Mouse (Mus musculus) retina, embryonic 14.5 days (tissue): ENCODE measurements around the gene Lamc3.
A peak's percentile ranks its signal among the peaks of the same experiment; 100 is the strongest.

Experiments used
- DNase-seq: peaks from one replicate; pipeline ENCODE4 v3.0.0-alpha.2; 2015; ENCODE audit warnings: low spot score

Lamc3 gene

DNA sequence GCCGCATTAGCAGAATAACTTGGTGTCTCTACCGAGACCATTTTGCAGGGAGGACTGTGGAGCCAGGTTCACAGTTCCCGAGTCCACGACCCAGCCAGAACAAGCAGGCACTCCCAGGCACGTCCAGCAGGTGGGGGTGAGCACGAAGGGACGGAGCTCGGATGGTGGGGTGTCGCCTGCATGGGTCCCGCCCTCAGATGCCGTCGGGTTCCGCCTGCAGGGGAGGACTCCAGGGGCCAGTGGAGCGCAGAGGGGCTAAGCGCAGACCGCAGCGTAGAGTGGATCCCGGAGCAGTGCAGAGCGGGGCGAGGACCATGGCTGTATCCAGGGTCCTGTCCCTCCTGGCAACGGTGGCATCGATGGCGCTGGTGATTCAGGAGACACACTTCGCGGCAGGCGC, at the start of gene Lamc3:
Gene Lamc3, plus strand, starts transcription at position 262 of the 400 bp plus-strand sequence.
- peak; percentile 53 for DNase-seq

DNA sequence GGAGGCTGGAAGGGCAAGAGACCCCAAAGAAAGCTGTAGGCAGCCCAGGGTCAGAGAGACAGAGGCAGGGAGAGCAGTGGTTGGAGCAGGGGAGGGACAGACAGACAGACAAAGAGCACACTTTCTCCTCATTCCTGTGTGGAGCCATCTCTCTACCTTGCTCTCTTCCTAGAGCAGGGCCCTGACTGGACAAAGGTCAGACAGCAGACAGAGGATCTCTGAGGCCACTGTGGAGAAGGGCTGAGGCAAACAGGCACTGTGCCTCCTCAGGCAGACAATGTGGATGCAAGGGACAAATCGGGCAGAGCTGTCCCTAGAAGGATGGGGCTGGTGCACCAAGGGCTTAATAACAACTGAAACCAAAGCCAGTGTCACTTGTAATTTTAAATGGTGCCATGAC, 48.2 kb upstream of the Lamc3 start:
- no peak for DNase-seq

DNA sequence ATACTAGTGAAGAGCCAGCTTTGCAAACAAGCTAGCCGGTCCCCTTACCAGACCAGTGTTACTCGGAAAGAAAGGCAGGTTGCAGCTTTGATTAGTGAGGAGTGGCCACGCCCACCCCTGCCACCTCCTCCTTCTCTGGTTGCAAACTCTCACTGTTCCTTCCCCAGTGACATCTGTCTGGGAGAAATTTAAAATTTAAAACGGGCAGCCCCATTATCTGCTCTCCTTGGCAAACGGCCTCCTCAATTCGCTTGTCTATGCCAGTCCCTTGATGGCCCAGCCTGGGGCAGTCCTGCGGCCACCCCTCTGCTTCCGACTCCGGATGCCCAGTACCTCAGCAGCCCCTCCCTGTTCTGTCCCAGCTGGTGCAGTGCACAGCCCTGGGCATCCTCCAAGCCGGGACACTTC, 42.4 kb upstream of the Lamc3 start:
- no peak for DNase-seq

DNA sequence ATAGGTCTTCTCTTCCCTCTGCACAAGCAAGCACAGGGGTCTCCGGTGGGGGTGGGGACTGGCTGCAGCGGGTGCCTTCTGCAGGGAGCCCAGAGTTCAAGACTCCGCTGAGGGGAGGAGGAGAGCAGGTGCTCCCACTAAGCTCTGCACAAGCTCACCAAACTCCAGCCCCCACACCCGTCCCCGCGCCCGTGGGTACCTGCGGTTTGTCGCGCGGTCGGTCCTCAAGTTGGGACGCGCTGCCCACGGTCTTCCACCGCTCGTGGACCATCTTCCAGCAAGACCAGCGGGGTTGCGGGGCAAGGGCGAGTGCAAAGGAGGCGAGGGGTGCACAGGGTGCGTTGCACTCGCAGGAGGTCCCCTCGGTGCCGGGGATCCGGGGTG, 41.6 kb upstream of the Lamc3 start:
- DNase-seq, result no peak

DNA sequence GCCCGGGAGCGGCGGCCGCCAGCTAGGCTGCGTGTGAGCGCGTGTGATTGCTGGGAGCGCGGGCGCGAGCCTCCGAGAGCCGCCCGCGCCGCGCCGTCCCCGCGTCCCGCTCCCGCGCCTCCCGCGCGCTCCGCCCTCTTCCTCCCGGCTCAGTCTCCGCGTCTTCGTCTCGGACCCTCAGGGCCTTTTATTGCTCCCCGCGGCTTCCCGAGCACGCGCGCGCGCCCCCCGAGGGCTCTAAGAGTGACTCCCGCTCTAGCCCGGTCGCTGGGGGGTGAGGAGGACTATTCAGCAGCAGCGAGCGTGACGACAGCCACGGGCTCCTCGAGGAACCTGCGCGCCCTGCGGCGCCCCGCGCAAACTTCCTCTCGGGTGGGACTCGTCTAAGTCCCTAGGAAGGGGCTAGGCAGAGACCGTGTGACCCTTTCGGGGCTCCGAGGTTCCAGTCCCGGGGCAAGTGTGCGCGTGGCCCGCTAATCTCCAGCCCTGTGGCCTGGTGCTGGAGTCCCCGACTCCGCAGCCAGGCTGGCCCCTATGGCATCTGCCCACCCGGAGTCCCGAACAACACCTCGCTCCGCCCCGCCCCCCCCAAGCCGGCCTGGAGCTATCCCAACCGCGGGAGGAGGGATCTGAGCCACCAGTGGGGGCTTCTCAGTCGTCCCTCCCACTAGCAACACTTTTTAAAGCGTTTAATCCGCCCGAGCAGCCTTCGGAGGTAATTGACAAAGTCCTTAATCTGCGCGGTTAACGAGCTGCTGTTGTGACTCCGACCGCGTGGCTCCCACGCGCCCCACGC, 41.0 kb upstream of the Lamc3 start, which contains the start of gene Fibcd1:
Gene Fibcd1, minus strand, starts transcription at position 110 of the 796 bp plus-strand sequence.
- peak; percentile 50 for DNase-seq

DNA sequence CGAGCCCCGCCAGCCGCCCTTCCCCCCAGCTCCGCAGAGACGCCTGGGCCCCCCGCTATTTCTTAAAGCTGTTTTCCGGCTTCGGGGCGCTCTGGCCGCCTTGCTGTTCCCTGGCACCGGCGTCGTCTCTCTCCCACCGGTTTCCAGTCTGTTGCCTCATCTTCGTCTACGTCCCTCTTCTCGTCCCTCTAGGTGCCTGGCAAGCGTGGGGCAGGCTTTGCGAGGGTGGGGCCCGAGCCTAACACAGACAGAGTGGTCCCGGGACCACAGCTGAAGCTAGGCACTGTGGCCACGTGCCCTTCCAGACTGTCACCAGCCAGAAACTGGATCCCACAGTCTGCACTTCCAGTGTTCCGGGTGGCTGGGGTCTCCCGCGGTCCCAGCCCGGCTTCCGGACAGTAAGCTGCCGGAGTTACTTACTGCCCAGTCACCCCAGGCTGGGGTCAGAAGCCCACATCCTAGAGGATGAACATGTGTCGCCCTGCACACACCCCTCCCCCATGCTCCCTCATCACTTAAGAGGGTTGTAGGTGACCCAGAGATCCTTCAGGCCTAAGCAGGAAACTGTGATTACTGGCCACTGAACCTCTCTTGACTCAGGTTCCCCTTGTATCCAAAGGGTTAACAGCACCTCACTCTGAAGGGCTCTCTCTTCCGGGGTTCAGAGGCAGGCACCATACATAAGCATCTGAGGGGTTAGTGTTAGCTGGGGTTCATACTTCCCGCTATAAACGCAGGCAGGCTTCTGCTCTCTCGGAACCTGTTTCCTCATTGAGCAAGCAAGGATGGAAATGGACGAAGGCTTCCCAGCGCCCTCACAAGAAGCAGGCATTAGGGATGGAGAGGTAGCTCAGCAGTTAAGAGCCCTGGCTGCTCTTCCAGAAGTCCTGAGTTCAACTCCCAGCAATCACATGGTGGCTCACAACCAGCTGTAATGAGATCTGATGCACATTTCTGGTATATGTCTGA, 40.1 kb upstream of the Lamc3 start:
- no peak for DNase-seq

DNA sequence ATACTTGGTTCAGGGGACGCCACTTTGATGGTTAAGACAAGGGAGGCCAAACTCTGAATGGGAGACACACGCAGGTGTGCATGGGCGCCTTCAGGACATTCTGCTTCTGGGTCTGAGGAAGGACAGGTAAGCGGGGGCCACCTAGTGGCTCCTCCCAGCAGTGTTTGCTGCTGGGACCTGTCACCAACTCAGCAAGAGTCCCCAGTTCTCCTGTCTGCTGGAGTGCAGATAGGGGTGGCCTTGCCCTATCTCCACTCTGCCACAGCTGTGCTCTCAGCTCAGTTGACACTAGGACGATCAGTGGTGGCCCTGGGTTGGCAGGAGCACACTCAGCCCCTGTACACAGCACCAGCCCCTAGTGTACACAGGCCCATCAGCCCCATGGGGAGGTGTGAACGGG, 39.2 kb upstream of the Lamc3 start:
- no peak for DNase-seq

DNA sequence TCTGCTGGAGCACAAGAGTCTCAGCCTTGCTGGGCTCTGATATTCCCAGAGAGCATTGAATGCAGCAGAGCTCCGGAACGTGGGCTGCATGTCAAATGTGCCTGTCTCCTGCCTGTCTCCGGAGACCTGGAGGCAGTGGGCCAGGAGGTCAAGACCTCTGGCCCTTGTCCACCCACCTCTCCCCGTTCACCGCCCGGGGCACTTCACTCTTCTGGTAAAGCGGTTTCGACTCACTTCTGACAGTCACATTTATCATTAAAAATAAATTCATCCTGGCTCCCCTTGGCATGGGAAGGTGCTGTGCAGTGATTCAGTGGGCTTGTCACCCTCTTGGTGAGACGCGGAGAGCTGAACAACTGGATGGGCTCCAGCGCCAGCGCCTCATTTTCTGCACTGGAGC, 37.0 kb upstream of the Lamc3 start:
- no peak for DNase-seq

DNA sequence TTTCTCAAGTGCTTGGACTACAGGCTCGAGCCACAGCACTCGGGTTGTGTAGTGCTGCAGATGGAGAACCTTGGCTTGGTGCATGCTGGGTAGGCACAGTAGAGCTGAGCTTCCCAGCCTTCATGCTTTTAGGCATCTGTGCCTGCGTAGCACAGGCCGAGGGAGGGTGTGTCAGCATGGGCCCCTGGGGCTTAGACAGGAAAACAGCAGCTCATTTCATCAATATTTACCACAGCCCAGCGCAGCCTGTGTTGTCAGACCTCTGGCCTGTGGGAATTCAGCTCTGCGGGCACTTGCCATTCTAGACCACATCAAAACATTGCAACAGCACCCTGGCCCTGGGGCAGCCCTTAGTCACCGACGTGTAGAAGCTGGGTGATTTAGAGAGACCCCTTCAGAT, 31.1 kb upstream of the Lamc3 start:
- DNase-seq, result no peak

DNA sequence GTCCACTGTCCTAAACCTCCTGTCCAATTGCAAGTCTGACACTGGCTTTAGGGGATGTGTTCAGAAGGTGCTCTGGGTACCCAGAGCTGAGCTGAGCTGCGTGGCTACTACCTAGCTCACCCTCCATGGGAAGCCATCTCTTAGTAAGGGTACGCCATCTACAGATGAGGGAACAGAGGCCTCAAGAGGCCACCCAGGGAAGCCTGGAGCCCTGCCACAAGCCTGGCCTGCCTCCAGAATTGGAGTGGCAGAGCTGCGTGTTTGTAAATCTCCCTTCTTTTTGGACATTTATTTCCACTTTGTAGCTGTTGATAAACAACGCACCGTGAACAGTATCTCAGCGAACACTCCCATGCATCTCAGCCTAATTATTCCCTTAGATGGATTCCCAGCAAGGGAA, 29.9 kb upstream of the Lamc3 start:
- DNase-seq, result no peak

DNA sequence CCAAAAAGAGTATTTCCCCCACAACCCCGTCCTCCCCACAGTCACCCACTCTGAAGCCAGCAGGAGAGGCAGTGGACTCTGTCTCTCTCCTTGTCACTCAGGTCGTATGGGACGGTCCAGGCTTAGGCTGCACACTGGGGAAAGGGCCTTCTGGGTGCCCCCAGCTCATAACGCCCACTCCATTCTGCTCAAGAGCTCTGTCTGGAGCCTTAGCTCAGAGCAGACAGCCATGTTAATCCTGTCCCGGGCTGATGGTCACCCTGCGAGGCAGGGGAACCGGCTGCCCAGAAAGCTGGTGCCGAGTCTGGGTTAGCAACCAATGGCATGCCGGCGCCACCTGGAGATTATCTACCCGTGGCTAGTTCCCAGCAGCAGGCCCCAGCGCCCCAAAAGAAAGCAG, 28.6 kb upstream of the Lamc3 start:
- DNase-seq, result no peak

DNA sequence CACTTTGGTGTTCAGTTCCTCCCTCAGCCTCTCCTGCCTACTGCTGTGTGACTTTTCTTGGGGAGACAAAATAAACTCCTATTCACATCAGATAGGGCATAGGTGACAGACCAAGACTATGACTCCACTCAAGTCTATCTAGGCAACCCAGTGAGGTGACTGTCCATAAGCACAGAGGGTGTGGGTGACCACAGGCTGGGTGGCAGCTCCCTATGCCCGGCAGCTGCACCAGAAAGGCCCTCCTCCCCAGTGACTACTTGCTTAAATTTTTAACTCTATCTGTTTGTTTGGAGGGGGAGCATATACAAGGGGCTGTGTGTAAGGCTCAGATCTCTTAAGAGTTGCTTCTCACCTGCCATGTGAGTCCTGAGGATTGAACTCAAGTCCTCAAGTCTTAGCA, 24.2 kb upstream of the Lamc3 start:
- DNase-seq, result no peak

DNA sequence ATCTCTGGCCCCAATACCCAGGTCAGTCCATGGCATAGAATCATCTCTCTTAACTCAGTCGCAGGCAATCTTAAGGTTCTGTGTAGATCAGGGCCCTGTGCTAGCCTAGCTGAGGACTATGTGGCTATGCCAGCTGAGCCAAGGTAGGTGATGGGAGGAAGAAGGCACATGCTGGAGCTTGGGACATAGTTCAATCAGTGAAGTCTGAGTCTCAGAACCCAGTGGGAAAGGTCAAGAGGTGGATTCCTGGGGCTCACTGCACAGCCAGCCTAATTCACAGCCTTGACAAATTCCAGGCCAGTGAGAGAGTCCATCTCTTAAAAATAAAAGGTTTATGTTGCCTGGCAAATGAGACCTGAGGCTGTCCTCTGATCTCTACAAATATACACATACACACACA, 23.3 kb upstream of the Lamc3 start:
- DNase-seq, result no peak

DNA sequence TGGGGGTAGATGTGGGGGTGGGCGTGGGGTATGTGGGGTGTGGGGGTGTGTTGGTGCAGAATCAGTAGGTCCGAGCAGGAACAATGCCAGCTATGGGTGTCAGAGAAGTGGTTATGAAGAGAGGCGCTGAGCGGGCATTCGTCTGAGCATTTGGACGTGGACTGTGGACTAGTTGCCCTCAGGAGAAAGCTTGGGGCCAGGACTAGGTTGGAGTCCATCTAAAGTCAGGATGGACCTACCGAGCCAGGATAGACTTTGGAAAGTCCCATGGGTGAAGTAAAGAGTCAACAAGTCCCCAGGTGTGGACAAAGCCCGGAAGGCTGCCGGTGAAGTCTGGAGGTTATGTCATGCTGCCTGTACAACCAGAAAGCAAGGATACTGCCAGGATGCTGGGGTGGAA, 22.2 kb upstream of the Lamc3 start:
- DNase-seq, result no peak

DNA sequence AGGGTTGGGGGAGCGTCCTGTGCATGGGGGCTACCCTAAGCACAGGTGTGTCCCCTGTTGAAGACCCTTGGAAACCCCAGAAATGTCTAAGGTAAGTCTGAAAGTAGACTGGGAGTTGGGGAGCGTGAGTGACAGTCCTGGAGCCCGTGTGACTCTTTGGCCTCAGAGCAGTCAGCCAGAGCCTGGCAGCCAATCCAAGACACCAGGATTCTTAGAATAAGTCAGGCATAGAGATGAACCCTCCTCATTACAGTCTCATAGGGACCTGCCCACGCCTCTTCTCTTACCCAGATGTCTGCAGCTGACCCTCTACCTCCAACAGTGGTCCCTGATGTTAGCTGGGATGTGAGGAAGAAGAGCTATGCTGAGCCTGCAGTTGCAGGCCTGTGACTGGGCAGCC, 21.8 kb upstream of the Lamc3 start:
- DNase-seq, result no peak

DNA sequence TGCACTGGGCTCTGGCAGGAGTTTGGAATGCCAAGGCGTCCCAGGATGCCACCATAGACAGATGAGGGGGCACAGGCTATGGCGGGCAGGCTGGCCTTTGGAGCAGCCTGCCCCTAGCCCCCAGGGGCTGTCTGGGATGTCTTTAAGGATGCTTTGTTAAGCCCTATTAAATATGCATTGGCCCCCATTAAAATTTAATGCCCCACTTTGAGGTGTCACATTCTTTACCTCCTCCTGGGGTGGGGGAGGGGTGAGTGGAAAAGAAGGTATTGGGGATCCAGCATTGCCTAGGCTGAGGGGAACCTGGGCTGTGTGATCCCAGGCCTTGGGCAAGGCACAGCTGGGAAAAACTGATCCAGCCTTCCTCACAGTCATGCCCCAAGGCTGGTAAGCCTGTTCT, 21.3 kb upstream of the Lamc3 start:
- DNase-seq, result no peak

DNA sequence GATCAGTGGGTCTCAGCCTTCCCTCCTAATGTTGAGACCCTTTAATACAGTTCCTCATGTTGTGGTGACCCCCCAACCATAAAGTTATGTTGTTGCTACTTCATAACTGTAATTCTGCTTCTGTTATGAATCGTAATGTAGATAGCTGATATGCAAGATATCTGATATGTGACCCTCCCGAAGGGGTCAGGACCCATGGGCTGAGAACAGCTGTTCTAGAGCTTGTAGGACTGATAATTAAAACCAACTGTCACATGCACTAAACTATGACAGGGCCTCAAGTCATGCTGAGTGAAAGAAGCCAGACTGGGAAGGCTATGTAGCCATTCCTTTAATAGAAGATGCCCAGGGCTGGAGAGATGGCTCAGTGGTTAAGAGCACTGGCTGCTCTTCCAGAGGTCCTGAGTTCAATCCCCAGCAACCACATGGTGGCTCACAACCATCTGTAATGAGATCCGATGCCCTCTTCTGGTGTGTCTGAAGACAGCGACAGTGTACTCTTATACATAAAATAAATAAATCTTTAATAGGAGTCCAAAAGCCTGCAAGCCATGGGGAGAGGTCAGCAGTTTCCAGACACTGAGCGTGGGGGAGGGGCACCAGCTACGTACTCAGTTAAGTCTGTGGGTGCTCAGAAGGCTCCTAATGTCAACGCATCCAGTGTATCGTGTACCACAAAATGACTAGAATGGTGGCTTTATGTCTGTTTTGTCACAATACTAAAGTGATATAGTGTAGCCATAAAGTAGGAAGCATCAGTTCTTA, 19.1 kb upstream of the Lamc3 start:
- DNase-seq, result no peak

DNA sequence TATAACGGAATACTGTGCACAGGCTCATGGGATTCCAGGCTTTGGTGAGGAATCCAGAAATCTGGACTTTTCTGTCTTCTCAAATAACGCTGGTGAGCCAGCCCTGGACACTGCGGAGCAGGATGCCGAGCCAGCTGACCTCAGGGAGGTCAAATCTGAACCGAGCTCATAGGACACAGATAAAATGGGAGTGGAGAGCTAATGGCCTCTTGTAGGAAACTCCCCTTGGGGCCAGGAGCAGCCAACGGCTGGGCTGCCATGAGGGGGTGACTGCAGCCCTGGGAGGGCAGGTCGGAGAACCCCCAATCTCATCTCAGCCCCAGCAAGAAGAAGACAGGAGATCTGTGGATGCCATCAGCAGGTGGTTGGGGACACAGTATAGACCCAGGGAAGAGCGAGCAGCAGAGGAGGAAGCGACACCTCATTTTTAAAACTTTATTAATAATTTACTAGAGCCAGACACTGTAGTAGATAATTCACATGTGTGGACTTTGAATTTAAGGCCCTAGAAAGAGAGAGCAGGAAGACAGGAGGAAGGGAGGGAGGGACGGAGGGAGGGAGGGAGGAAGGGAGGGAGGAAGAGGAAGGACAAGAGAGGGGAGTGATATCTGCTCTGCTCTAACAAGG, 18.4 kb upstream of the Lamc3 start:
- no peak for DNase-seq

DNA sequence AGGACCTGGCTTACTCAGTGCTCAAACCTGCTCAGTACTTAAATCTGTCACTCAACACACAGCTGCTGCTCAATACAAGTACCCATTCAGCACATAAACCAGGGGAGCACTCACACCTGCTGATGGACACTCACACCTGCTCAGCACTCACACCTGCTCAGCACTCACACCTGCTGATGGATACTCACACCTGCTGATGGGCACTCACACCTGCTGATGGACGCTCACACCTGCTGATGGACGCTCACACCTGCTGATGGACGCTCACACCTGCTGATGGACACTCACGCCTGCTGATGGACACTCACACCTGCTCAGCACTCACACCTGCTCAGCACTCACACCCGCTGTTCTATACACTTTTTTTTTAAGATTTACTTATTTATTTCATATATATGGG, 17.4 kb upstream of the Lamc3 start:
- no peak for DNase-seq

DNA sequence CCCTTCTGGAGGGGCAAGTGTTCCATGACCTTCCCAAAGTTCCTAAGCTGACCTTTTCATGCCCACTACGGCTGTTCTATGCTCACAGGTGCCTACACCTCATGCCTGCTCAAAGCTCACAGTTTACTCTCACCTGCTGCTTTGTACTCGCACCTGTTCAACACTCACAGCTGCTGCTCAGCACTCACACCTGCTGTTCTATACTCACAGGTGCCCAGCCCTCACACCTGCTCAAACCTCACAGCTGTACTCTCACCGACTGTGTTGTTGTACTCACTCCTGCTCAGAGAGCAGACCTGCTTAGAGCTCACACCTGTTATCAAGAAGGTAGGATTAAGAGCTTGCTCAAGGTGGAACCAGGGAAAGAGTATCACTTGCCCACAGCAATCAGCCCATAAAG, 16.4 kb upstream of the Lamc3 start:
- DNase-seq, result no peak

DNA sequence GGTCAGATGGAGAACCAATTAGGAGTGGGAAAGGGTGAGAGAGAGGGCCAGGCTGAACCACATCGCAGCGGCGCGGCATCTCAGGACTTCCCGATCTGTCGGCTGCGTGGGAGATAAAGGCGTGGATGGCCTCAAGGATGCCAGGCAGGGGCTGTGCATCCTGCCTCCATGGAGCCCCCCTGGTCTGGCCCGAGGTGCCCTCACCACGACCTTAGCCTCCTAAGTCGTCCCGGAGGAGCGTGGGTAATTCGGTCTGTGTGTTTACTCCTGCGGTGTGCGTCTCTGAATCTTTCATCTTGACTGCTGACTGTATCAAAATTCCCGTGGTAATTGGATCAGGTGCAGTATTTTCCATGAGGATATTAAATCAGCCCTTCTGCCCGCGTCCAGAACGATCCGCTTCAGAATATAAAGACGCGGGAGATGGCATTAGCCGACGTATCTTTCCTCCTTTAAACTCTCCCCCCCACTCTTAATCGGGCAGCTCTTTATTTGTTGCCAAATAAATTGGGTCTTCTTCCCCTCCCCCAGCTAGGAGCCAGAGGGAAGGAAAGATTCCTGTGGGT, 12.7 kb upstream of the Lamc3 start:
- no peak for DNase-seq

DNA sequence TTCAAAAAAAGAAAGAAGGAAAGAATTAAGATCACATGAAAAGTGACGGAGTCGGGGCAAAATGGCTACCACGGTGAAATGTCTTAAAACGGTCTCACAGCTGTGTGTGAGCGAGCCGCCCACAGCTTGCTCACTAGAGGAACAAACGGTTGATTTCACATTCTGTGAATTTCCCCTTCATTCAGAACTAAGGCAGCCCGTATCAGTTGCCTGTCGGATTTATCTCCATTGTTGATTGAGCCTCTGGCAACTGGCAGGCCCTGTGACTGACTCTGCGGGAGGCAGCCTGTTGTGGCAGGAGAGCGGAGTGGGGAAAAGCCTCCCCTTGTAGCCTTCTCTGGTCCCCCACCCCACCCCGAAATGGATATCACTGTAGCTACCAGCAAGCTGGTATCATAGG, 10.6 kb upstream of the Lamc3 start:
- DNase-seq, result no peak
